Mouse (Mus musculus) liver, embryonic 16.5 days (tissue): ENCODE results near the gene Safb2. TPM values are rescaled to one million over a fixed set of nuclear protein-coding genes. Genes with fewer than 3 reads are reported as not detected.

Experiments
- ATAC-seq: fragments of 200-750 bp; cut with Nextera tagmentation; 2 replicates; pipeline ENCODE4 v1.8.0; 2017; ENCODE audit warnings: low read depth, mild to moderate bottlenecking, moderate number of reproducible peaks, moderate library complexity
- H3K27ac ChIP-seq: fragments of 300-500 bp; sonication (generic); 2 replicates; pipeline ENCODE4 v1.5.1; 2014; ENCODE audit warnings: mild to moderate bottlenecking, low read length
- H3K27me3 ChIP-seq: fragments of 300-500 bp; sonication (generic); 2 replicates; pipeline ENCODE4 v1.6.1; 2014; ENCODE audit warnings: low read depth, low read length, mixed read lengths; ENCODE audit not compliant: control insufficient read depth, insufficient read depth
- H3K36me3 ChIP-seq: fragments of 300-500 bp; sonication (generic); 2 replicates; pipeline ENCODE4 v1.6.1; 2014; ENCODE audit warnings: mild to moderate bottlenecking; ENCODE audit not compliant: control insufficient read depth, insufficient read depth
- H3K4me1 ChIP-seq: fragments of 300-500 bp; sonication (generic); 2 replicates; pipeline ENCODE4 v1.6.1; 2014; ENCODE audit warnings: low read depth, low read length, mixed read lengths; ENCODE audit not compliant: control insufficient read depth
- H3K4me2 ChIP-seq: fragments of 300-500 bp; sonication (generic); 2 replicates; pipeline ENCODE4 v1.6.1; 2014; ENCODE audit warnings: low read depth, low read length, mixed read lengths
- H3K4me3 ChIP-seq: fragments of 300-500 bp; sonication (generic); 2 replicates; pipeline ENCODE4 v1.5.1; 2014; ENCODE audit warnings: low read depth, mild to moderate bottlenecking, low read length
- H3K9ac ChIP-seq: fragments of 300-500 bp; sonication (generic); 2 replicates; pipeline ENCODE4 v1.6.1; 2014; ENCODE audit warnings: low read depth, low read length
- H3K9me3 ChIP-seq: fragments of 300-500 bp; sonication (generic); replicated peaks from 2 replicates; pipeline ENCODE4 v1.6.1; 2016; ENCODE audit warnings: low read length; ENCODE audit not compliant: control insufficient read depth
- WGBS: fragments of 180-500 bp; shearing (Covaris S2); extraction: QIAGEN DNeasy Blood & Tissue Kit; methylation state at CpG from one replicate; pipeline ENCODE4 v1.1.7; 2014; ENCODE audit not compliant: insufficient replicate concordance; 5-methylcytosine and 5-hydroxymethylcytosine counted together
- polyA plus RNA-seq: library from polyadenylated mRNA; unstranded; fragments of >200 nt; fragmentation: Nextera tagmentation; extraction: Ambion mirVana; gene quantifications from 2 replicates; pipeline ENCODE4 v1.2.1, GENCODE M21; 2015

Safb2 gene
- polyA plus RNA-seq, 1 experiment from 2014 or later, result 28.8 TPM

DNA sequence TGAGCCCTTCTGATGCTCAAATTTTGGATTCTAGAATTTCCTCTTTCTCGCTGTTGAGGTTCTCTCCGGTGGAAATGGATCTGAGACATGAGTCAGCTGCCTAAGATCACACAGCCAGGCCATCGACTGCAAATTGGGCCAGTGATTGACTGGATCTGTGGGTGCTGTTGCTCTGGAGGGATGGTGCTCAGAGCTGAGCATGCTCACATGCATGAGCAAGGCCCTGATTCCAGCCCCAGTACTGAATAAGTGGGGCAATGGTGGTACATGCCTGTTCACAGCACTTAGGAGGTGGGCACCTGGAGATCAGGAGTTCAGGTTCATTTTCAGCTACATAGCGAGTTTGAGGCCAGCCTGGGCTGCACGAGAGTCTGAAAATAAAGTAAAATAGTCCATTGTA is 37.8 kb downstream of the Safb2 start:
- ATAC-seq, result no peak
- Histone ChIP-seq H3K4me2 (no peak overlapping the region), H3K36me3 (no peaks in the 10 kb centered on the region), H3K9ac (no peak overlapping the region), H3K4me1 (no peaks in the 10 kb centered on the region), H3K27me3 (no peaks in the 10 kb centered on the region), H3K27ac (no peak overlapping the region), H3K9me3 (no peaks in the 10 kb centered on the region), H3K4me3 (no peak overlapping the region)
- whole genome bisulfite sequencing, result 61% methylated on average over 5 of the region's 5 CpGs

GRCm38 (mm10) chr17:56545945-56546344 is 38.4 kb downstream of the Safb2 start:
- Histone ChIP-seq H3K36me3 (no peaks in the 10 kb centered on the region), H3K4me2 (no peak overlapping the region), H3K9ac (no peak overlapping the region), H3K9me3 (no peaks in the 10 kb centered on the region), H3K27me3 (no peaks in the 10 kb centered on the region), H3K4me1 (no peaks in the 10 kb centered on the region), H3K4me3 (no peak overlapping the region), H3K27ac (no peak overlapping the region)
- WGBS, result 26% methylated on average over 1 of the region's 1 CpGs
- ATAC-seq, result no peak

DNA sequence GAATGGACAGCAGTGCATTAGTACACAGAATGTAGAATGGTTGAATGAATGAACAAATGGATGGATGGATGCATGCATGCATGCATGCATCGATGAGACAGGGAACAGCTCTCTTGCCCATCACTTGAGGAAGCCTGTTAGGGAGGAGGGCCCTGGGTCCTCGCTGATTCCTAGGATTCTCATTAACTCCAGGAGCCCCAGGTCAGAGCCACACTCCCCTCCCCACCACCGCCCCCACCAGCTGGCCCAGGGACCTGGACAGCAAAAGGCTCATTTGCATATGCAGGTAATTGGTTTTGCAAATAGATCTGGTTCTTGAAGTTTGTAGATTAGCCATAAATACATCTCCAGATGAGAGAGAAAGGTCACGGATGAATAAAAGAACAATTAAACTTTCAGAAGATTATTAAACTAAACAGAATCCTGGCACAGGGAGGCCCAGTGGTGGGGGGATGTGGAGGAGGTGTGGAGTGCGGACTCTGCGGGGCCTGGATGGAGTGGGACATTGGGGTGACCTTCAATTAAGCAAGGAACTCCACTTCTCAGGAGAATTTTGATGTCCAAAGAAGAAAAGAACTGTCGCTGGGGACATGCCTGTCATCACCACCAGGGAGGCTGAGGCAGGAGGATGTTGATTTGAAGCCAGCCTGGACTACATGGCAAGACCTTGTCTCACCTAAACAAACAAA is 39.5 kb downstream of the Safb2 start:
- no peaks in the 10 kb centered on the region for H3K36me3 ChIP-seq
- no peak overlapping the region for H3K4me2 ChIP-seq
- no peak for ATAC-seq
- no peaks in the 10 kb centered on the region for H3K9me3 ChIP-seq
- no peak overlapping the region for H3K9ac ChIP-seq
- 61% methylated on average over 7 of the region's 7 CpGs for WGBS
- H3K4me1 ChIP-seq, result no peaks in the 10 kb centered on the region
- no peak overlapping the region for H3K4me3 ChIP-seq
- H3K27ac ChIP-seq, result no peak overlapping the region
- no peaks in the 10 kb centered on the region for H3K27me3 ChIP-seq

DNA sequence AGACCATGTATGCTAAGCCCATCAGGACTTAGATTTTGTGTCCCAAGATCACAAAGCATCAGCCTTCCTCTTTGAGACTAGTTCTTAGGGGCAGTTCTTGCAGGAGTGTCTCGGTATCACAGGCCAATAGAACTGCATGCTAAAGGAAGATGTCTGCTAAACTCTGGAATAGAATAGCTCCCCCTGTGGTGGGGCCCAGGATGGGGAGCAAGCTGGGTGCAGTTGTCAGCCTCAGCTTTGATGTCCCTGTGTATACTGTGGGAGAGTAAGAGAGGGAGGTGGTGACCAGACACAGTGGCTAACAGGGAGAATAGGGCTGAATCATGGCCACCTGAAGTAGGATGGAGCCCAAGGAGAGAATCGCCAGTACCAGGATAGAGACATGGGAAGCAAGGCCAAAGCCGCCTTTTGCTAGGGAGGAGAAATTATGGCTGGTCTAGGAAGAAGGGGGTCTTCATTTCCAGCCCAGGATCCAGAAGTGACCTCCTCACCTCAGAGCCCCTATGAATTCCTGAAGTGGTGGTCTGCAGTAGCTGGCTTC is 40.6 kb downstream of the Safb2 start:
- H3K9ac ChIP-seq, result no peak overlapping the region
- no peaks in the 10 kb centered on the region for H3K4me1 ChIP-seq
- 51% methylated on average over 3 of the region's 3 CpGs for WGBS
- no peaks in the 10 kb centered on the region for H3K9me3 ChIP-seq
- H3K4me2 ChIP-seq, result no peak overlapping the region
- H3K27me3 ChIP-seq, result no peaks in the 10 kb centered on the region
- no peak for ATAC-seq
- H3K4me3 ChIP-seq, result no peak overlapping the region
- no peaks in the 10 kb centered on the region for H3K36me3 ChIP-seq
- H3K27ac ChIP-seq, result no peak overlapping the region

GRCm38 (mm10) chr17:56542736-56543135 is 41.6 kb downstream of the Safb2 start:
- no peaks in the 10 kb centered on the region for H3K36me3 ChIP-seq
- H3K4me3 ChIP-seq, result no peak overlapping the region
- H3K27ac ChIP-seq, result no peak overlapping the region
- H3K9me3 ChIP-seq, result no peaks in the 10 kb centered on the region
- H3K27me3 ChIP-seq, result no peaks in the 10 kb centered on the region
- no peak overlapping the region for H3K9ac ChIP-seq
- WGBS, result 48% methylated on average over 8 of the region's 8 CpGs
- no peaks in the 10 kb centered on the region for H3K4me1 ChIP-seq
- no peak overlapping the region for H3K4me2 ChIP-seq
- ATAC-seq, result no peak

DNA sequence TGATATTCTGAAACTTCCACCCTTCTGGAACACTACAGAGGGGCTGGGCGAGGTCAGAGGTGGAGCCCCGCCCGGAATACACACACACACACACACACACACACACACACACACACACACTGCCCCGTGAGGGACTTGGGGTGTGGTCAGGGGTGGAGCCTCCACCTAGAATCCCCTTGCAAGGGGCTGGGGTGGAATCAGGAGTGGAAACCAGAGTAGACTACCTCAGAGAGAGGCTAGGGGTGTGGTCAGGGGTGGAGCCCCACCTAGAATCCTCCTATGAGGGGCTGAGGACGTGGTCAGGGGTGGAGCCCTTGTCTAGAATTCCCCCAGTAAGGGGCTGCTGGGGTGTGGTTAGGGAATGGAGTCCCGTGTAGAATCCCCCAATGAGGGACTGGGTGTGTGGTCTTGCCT is 43.8 kb downstream of the Safb2 start:
- WGBS, result 23% methylated on average over 6 of the region's 6 CpGs
- H3K27ac ChIP-seq, result no peak overlapping the region
- peak; percentile 30; the same call in 1 of the 2 replicates for ATAC-seq

DNA sequence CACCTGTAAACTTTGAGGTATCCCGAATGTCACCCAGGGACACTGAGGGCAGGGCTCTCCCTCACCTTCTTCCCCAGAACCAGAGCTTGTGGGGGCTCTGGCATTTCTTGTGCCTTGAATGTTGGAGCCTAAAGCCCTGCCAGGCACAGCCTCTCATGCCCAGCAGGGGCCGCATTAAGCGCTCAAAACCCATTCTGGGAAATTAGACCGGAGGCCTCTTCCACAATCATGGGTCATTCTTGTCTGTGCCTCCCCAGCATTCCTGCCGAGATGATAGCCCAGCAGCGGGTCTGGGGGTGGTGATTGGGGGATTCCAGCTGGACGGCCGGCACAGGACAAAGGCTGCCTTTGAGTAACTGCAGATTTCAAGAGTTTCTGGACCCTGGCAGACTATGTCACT is 46.5 kb downstream of the Safb2 start:
- Histone ChIP-seq H3K4me1 (no peaks in the 10 kb centered on the region), H3K4me2 (no peak overlapping the region), H3K4me3 (no peak overlapping the region), H3K9me3 (no peaks in the 10 kb centered on the region), H3K27me3 (no peaks in the 10 kb centered on the region), H3K27ac (no peak overlapping the region), H3K36me3 (no peaks in the 10 kb centered on the region), H3K9ac (no peak overlapping the region)
- no peak for ATAC-seq
- WGBS, result 42% methylated on average over 8 of the region's 8 CpGs

More for the DNA sequence above, 43.8 kb downstream of the Safb2 start:
- no peaks in the 10 kb centered on the region for H3K27me3 ChIP-seq
- no peaks in the 10 kb centered on the region for H3K36me3 ChIP-seq
- H3K4me1 ChIP-seq, result no peaks in the 10 kb centered on the region
- H3K9ac ChIP-seq, result no peak overlapping the region
- H3K4me2 ChIP-seq, result no peak overlapping the region
- H3K9me3 ChIP-seq, result no peaks in the 10 kb centered on the region
- no peak overlapping the region for H3K4me3 ChIP-seq

GRCm38 (mm10) chr17:56536874-56537273 is 47.5 kb downstream of the Safb2 start:
- no peak overlapping the region for H3K27ac ChIP-seq

DNA sequence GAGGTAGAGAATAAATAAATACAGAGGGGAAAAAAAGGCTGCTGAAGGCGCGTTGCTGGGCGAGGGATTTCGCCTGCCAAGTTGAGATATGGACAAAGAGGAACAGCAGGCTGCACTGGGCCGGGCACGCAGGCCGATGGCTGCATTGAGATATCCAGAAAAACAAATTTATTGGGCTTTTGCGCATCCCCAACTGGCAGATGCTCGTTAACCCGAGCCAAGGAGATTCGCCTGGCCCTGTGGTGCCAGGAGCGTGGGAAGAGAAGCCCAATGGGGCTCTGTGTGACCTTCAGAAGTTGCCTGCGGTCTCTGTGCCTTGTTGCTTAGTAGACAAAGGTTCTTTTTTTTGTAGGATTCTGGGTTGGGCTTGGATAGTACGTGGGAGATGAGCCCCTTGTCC is 48.2 kb downstream of the Safb2 start:
- H3K4me3 ChIP-seq, result no peak overlapping the region
- H3K4me2 ChIP-seq, result no peak overlapping the region
- H3K9ac ChIP-seq, result no peak overlapping the region
- WGBS, result 40% methylated on average over 14 of the region's 14 CpGs
- no peaks in the 10 kb centered on the region for H3K9me3 ChIP-seq
- H3K27me3 ChIP-seq, result no peaks in the 10 kb centered on the region
- H3K4me1 ChIP-seq, result no peaks in the 10 kb centered on the region
- no peaks in the 10 kb centered on the region for H3K36me3 ChIP-seq
- H3K27ac ChIP-seq, result no peak overlapping the region
- no peak for ATAC-seq

More at GRCm38 (mm10) chr17:56536874-56537273, 47.5 kb downstream of the Safb2 start:
- Histone ChIP-seq H3K9ac (no peak overlapping the region), H3K4me3 (no peak overlapping the region), H3K4me2 (no peak overlapping the region), H3K27me3 (no peaks in the 10 kb centered on the region), H3K4me1 (no peaks in the 10 kb centered on the region), H3K9me3 (no peaks in the 10 kb centered on the region), H3K36me3 (no peaks in the 10 kb centered on the region)
- 53% methylated on average over 3 of the region's 3 CpGs for WGBS
- ATAC-seq, result no peak
